Mouse (Mus musculus): Measurements from ENCODE around the gene 5730455P16Rik.

DNA sequence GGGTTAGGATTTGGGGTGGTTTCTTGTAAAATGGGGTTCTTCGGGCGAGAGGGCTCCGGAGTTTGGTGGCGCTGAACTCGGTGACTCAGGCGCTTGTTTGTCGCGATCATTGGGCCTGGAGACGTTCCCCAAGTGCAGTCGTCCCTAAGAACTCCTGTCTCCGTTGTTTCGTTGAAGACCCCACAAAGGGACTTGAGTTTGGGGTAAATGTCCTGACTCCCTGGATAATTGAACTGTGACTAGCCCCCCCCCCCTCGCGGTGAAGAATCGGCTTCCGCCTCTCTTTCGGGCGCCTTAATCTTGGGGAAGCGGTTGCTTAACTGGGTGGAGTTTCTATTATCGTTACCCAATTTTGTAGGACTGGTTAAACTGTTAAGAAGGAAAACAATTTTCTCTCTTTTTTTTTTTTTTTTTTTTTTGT is 5.8 kb upstream of the 5730455P16Rik start:
- peak; percentile 82; the same call in 1 of the 2 replicates for TF ChIP-seq EP300 (IDR thresholded peaks at IDR 0.05; ENCODE audit: low read depth)
- no peak for TF ChIP-seq CTCF (IDR thresholded peaks at IDR 0.05; ENCODE audit: low read depth)
